In the genomic region with DNA sequence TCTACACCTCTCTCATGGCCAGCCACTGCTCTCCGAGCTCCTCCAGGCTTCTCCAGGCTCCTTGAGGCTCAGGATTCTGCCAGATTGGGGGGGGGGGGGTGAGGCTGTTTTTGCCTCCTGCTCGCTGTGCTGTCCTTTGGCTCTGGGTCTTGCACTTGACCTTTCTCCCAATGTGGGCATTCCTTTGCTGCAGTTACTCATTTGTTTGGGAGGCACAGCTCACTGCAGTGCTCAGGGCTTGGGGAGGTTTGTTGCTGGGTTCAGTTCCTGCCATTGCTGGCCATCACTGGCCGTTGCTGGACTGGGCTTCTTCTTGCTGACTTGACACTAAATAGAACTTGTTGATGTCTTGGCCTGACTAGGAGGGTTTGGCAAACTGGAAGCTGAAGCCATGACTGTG, we compare ENCODE assay signal across 13 mouse cellular contexts.
"Had no signal": no experiment of that assay in that cellular context is flagged by ENCODE, and none has a peak within 500 bp of the region (broad histone marks: within the 10 kb centered on the region; RNA-seq: fewer than 3 reads in every experiment).

No protein-coding gene starts in this region.

- DNase-seq: lung, adult 2 months; lung, postnatal 36 days; right cerebral cortex, adult 18-20 months; spleen, adult 18-20 months; thymus, adult 18-20 months; thymus, postnatal 14 days had no signal

- H3K4me1 ChIP-seq: liver, embryonic 15.5 days had no signal

- H3K4me3 ChIP-seq: left cerebral cortex, adult 2 months; limb, embryonic 10.5 days; liver, embryonic 15.5 days; midbrain, embryonic 13.5 days had no signal

- ATAC-seq: lung, postnatal 0 days; midbrain, embryonic 13.5 days had no signal

- H3K4me2 ChIP-seq: liver, embryonic 11.5 days; liver, embryonic 15.5 days; midbrain, embryonic 13.5 days had no signal

- H3K27me3 ChIP-seq: liver, embryonic 15.5 days; midbrain, embryonic 13.5 days had no signal

- H3K9me3 ChIP-seq: limb, embryonic 10.5 days; liver, embryonic 15.5 days; midbrain, embryonic 13.5 days had no signal

- H3K27ac ChIP-seq: kidney, postnatal 0 days; left cerebral cortex, adult 2 months; limb, embryonic 10.5 days; liver, embryonic 15.5 days; midbrain, embryonic 13.5 days had no signal

- H3K36me3 ChIP-seq: limb, embryonic 10.5 days; liver, embryonic 15.5 days had no signal

- H3K9ac ChIP-seq: liver, embryonic 15.5 days; midbrain, embryonic 13.5 days had no signal
